26 mouse cellular contexts compared by ENCODE assay signal in genomic region chr11:35375072-35375471, GRCm38 (mm10).
DNase-seq lines count a peak whose midpoint lies in the region; ATAC-seq lines count a peak whose summit lies in the region.
"Had no signal": no experiment of that assay in that cellular context is flagged by ENCODE, and none has a peak within 500 bp of the region (broad histone marks: within the 10 kb centered on the region; RNA-seq: fewer than 3 reads in every experiment).

No protein-coding gene starts in this region.

- H3K36me3 ChIP-seq in forebrain, embryonic 11.5 days (ENCODE audit: control insufficient read depth, insufficient read depth, low read length): no peaks in the 10 kb centered on the region
- H3K36me3 ChIP-seq: forebrain, embryonic 10.5 days; hindbrain, embryonic 12.5 days; hindbrain, embryonic 15.5 days had no signal

- no peak overlapping the region for H3K4me2 ChIP-seq in forebrain, embryonic 11.5 days (ENCODE audit: low read depth, low read length, severe bottlenecking)
- H3K4me2 ChIP-seq: heart, embryonic 11.5 days; hindbrain, embryonic 12.5 days; hindbrain, embryonic 15.5 days had no signal

- no peaks in the 10 kb centered on the region for H3K4me1 ChIP-seq in forebrain, embryonic 11.5 days (replicated peaks; ENCODE audit: control insufficient read depth, insufficient read depth, low read length)

- whole genome bisulfite sequencing in forebrain, embryonic 11.5 days: 80% methylated on average over 4 of the region's 4 CpGs

- peaks cover 3% of the 10 kb centered on the region; the same call in 1 of the 2 replicates for H3K27me3 ChIP-seq in forebrain, embryonic 11.5 days (ENCODE audit: control insufficient read depth, insufficient read depth, low read length)
- H3K27me3 ChIP-seq: hindbrain, embryonic 15.5 days had no signal

- H3K9me3 ChIP-seq in forebrain, embryonic 11.5 days (ENCODE audit: control insufficient read depth, low read length): no peaks in the 10 kb centered on the region; the same call in 1 of the 2 replicates
- H3K9me3 ChIP-seq: hindbrain, embryonic 15.5 days had no signal

- H3K27ac ChIP-seq in forebrain, embryonic 11.5 days (ENCODE audit: low read depth, low read length): no peak overlapping the region
- H3K27ac ChIP-seq: forebrain, embryonic 10.5 days; gastrocnemius, adult 2 months; hindbrain, embryonic 12.5 days; hindbrain, embryonic 15.5 days had no signal

- ATAC-seq in forebrain, embryonic 11.5 days (replicated peaks; ENCODE audit: low FRiP score): no peak
- ATAC-seq: activated CD4-positive, CD25-positive, alpha-beta regulatory T cell, adult 4 months; CD4-positive, CD25-positive, alpha-beta regulatory T cell, adult 4 months; forebrain, embryonic 14.5 days; forebrain, postnatal 0 days had no signal

- no peak overlapping the region for H3K9ac ChIP-seq in forebrain, embryonic 11.5 days (ENCODE audit: low read length)
- H3K9ac ChIP-seq: forebrain, postnatal 0 days; hindbrain, embryonic 12.5 days; hindbrain, embryonic 15.5 days had no signal

- peak; percentile 46 for DNase-seq in brain, adult 2 months (ENCODE audit: low read depth, low spot score)
- DNase-seq in layer of hippocampus, adult 18-20 months (ENCODE audit: low spot score in 2 of 2): peak; percentile 67 to 92
- DNase-seq in layer of hippocampus, adult 9-10 months (ENCODE audit: low spot score): peak; percentile 45
- peak; percentile 58 to 79 for DNase-seq in layer of hippocampus, postnatal 14 days (ENCODE audit: low spot score in 2 of 2)
- no peak for DNase-seq in urinary bladder, adult 2 months (ENCODE audit: low spot score)
- no peak for DNase-seq in right cerebral cortex, postnatal 36 days (ENCODE audit: low spot score in 2 of 2)
- no peak for DNase-seq in forebrain, embryonic 11.5 days (ENCODE audit: low spot score)
- no peak for DNase-seq in thymus, adult 18-20 months
- DNase-seq: adrenal gland, postnatal 10 days; adrenal gland, postnatal 36 days; cerebellum, adult 11 months; cerebellum, adult 2 months; cerebellum, adult 9-11 months; cerebellum, postnatal 36 days; embryo, embryonic 11 days; forebrain, postnatal 0 days; gastrocnemius, adult 2 months; gastrocnemius, postnatal 14 days; heart, adult 11 months had no signal

- no peak overlapping the region for H3K4me3 ChIP-seq in forebrain, embryonic 11.5 days (ENCODE audit: low read depth, low read length)
- H3K4me3 ChIP-seq: forebrain, embryonic 10.5 days; gastrocnemius, adult 2 months; hindbrain, embryonic 12.5 days; hindbrain, embryonic 15.5 days had no signal

Comparison
In these comparisons a context has a peak if more than half of its experiments do, and no peak if none do; other contexts are left out.
1. DNase-seq: peak in brain, adult 2 months (single experiment), layer of hippocampus, adult 18-20 months (2 of 2), layer of hippocampus, adult 9-10 months (single experiment) and layer of hippocampus, postnatal 14 days (2 of 2); none in urinary bladder, adult 2 months (single experiment), right cerebral cortex, postnatal 36 days (0 of 2), forebrain, embryonic 11.5 days (single experiment) and thymus, adult 18-20 months (0 of 2).